Mouse (Mus musculus): Measurements from ENCODE around the gene Trim39.

- TF ChIP-seq POLR2A (IDR thresholded peaks at IDR 0.05; ENCODE audit: control insufficient read depth, low read depth, low read length): no peak
- TF ChIP-seq CTCF (IDR thresholded peaks at IDR 0.05; ENCODE audit: control insufficient read depth, insufficient read depth, insufficient replicate concordance, low read depth, low read length): no peak
Measured at GRCm38 (mm10) chr17:36274776-36275175, 2.7 kb upstream of the Trim39 start.

Measured in testis, adult 2 months (tissue).